Mouse (Mus musculus) spleen, adult 18-20 months (tissue): ENCODE measurements at regions not wholly inside any gene's neighbourhood (a gene's known extent, or its start where the extent isn't known, plus 50 kb on each side); places are given as distances from the start of the nearest gene placed in this dataset.
A peak's percentile ranks its signal among the peaks of the same experiment; 100 is the strongest.

Experiments
- DNase-seq, 2 experiments: peaks; one replicate each; pipeline ENCODE4 v3.0.0; 2022; ENCODE audit warnings: mixed read lengths in 2 of 2

DNA sequence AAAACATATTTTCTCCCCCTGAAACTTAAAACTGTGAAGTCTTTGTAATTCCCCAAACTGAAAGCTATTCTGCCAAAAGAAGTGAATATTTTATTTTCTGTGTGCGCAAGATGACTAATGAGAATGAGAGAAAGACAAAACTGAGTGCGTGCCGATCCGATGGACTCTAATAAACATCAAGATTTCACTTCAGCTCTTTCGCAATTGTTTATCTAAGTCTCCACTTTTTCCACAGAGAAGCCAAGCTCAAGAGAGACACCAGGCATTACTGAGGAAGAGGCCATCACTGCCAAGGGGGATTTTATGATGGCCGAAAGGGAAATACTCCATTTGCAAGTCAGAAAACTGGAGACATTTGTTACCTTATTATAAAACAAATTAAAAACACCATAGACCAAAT lies 55.0 kb upstream of the Uqcrfs1 start:
- no peak for DNase-seq

DNA sequence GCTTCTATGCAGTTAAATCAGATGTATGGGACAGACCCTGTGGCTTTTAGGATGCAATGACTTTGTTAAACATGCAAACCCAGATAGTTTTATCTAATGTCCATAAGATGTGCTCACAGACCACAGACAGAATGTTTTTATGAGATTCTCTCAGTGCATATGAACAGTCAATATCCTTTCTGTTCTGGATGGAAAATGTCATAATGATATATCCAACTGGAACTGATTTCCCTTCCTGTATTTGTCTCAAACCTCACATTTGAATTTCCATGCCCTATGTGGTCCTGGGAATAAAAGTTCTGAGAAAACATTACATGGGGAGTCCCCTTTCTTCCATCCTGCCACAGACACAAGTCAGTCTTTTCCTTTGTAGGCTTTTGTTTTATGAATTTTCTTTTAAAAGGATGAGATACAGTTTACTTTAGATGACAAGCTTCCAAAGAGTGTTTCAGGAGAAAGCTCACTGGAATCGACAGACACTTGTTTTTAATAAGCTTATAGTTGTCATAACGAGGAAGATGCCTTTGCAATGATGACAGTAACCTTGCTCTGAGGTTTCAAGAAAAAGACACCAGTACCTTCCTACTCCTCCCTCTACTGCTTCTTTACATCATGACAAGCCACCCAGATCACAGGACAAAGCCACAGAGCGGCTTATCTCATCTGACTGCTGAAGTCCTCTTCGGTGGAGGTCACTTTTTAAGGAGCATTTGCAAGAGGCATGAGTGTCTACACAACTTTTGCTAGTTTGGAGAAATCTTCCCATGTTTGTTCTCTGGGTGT lies 55.7 kb upstream of the Uqcrfs1 start:
- no peak for DNase-seq

DNA sequence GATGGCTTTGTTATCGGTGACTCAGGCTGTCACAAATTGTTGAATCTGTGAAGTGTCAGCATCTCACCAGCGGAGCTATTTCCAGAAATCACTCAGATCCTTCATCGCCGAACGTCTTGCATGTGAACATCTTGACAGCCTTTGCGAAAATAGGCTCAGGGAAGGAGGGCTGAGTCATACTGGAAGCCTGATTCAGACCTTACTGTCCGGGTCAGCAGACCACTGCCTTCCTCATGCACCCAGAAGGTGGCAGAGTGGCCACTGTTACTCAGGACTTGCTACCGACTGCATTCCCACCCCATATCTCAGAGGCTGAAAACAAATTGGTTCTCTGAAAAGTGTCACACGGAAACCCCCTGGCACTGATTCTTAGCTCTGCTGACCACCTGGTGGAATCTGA lies 55.9 kb upstream of the Dusp22 start:
- DNase-seq: peak; percentile 12 to 26

DNA sequence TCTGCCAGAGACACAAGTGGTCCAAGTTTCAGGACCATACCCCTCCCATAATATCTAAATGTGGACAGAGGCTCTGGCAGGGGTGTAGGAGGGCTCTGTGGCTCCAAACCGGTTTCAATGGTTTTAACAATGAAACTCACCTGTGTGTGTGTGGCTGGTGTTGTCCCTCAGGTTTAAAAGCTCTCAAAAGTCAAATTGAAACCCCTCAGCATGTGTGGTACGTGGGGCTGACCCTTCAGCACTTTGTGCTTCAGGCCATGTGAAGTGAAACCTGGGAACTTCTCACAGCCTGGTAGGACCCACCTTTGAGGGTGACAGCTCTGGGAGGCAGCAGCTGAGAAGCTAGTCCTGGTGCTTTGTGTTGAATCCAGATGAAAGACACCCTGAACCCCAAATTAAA lies 52.5 kb upstream of the Dusp22 start:
- DNase-seq: no peak

DNA sequence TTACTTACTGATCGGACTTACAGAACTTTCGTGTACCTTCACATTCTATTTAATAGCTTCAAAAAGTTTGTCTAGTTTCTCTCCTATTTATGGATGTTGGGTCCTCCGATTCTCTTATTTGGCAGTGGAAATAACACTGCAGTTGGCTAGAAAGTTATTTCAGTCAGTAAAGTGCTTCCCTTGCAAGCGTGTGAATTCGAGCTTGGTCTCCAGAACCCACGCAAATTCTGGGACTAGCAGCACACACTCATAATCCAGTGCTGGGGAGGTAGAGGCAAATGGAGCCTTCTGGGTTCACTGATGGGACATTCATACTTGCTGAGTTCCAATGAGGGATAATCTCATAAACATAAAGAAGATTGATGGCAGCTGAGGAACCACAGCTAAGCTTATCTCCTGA lies 51.9 kb upstream of the Dusp22 start:
- no peak for DNase-seq

DNA sequence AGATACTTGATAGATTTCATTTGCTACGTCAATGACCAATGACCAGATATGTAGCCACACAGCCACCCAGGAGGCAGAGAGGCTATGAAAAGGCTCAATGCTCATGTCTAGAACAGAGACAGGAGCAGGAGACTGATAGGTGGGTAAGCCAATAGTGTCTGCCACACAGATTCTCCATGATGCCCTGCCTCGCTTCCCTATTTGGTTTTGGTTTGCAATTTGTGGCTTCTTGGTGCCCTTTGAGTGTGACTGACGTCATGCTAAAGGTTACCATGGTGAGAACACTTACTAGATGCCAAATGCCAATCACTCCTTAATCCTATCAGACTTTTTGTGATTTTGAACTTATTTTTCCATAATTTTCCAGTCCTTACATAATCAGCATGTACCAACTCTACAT lies 50.0 kb upstream of the Dusp22 start:
- no peak for DNase-seq
